21 mouse cellular contexts compared by ENCODE assay signal in the genomic region with DNA sequence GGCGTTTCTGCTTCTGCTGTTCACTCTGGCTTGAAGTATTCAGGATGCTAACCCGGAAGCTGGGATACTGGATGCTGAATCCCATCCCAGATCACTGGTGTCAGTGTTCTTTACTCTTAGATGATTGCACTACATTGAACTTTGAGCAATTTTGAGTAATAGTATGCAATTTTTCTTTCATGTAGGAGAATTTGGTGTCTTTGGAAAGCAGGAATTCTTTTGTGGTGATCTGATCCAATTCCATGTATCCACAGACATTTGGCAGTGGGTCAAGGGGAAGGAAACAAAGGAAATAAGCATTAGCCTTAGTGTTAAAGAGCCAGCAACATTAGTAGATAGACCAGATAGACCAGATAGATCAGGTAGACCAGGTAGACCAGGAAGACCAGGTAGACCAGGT.
"Had no signal": no experiment of that assay in that cellular context is flagged by ENCODE, and none has a peak within 500 bp of the region (broad histone marks: within the 10 kb centered on the region; RNA-seq: fewer than 3 reads in every experiment).

No protein-coding gene starts in this region.

- H3K4me1 ChIP-seq: liver, embryonic 15.5 days; megakaryocyte, embryonic 14.5 days; midbrain, embryonic 12.5 days; neural tube, embryonic 13.5 days; neural tube, embryonic 15.5 days had no signal

- ATAC-seq: liver, postnatal 0 days; lung, postnatal 0 days had no signal

- H3K36me3 ChIP-seq: liver, embryonic 15.5 days; lung, embryonic 15.5 days; midbrain, embryonic 12.5 days; neural tube, embryonic 13.5 days; neural tube, embryonic 15.5 days had no signal

- H3K4me3 ChIP-seq: liver, embryonic 15.5 days; lung, embryonic 15.5 days; megakaryocyte, embryonic 14.5 days; midbrain, embryonic 12.5 days; neural tube, embryonic 13.5 days; neural tube, embryonic 15.5 days had no signal

- H3K27me3 ChIP-seq: liver, embryonic 15.5 days; lung, embryonic 15.5 days; megakaryocyte, embryonic 14.5 days; midbrain, embryonic 12.5 days; neural tube, embryonic 13.5 days; neural tube, embryonic 15.5 days had no signal

- DNase-seq: liver, postnatal 0 days; lung, adult 2 months; lung, postnatal 14 days; lung, postnatal 36 days; midbrain, embryonic 14.5 days; retina, postnatal 1 day; right cerebral cortex, adult 18-20 months; right cerebral cortex, postnatal 14 days; right cerebral cortex, postnatal 4 days; spleen, adult 18-20 months; thymus, adult 18-20 months; thymus, postnatal 14 days; thymus, postnatal 36 days had no signal

- H3K9me3 ChIP-seq: liver, embryonic 15.5 days; lung, embryonic 15.5 days; midbrain, embryonic 12.5 days; neural tube, embryonic 13.5 days; neural tube, embryonic 15.5 days had no signal

- H3K27ac ChIP-seq: liver, embryonic 15.5 days; lung, embryonic 15.5 days; macrophage; midbrain, embryonic 12.5 days; neural tube, embryonic 13.5 days; neural tube, embryonic 15.5 days had no signal

- H3K4me2 ChIP-seq: liver, embryonic 15.5 days; lung, embryonic 15.5 days; midbrain, embryonic 12.5 days; neural tube, embryonic 13.5 days; neural tube, embryonic 15.5 days had no signal

- H3K9ac ChIP-seq: liver, embryonic 15.5 days; liver, postnatal 0 days; lung, embryonic 15.5 days; midbrain, embryonic 12.5 days; neural tube, embryonic 13.5 days; neural tube, embryonic 15.5 days had no signal
